Mouse (Mus musculus) bone marrow macrophage, adult 2 months (primary cell): ENCODE measurements around the gene 1700001C02Rik.

Experiments used
- CTCF ChIP-seq: IDR thresholded peaks from 2 replicates; pipeline ENCODE4 v1.5.1; 2012; ENCODE audit warnings: low read depth, mild to moderate bottlenecking, low read length, moderate library complexity
- POLR2A ChIP-seq: IDR thresholded peaks from 2 replicates; pipeline ENCODE4 v1.6.1; 2012; ENCODE audit warnings: mild to moderate bottlenecking, low read depth, low read length, borderline replicate concordance

GRCm38 (mm10) chr5:30440308-30440906, 25.4 kb upstream of the 1700001C02Rik start:
- TF ChIP-seq CTCF (no peak), POLR2A (no peak)
